In genomic region chr14:97435453-97436233, GRCm38 (mm10) we compare ENCODE assay signal across 22 mouse cellular contexts.
DNase-seq lines count a peak whose midpoint lies in the region; ATAC-seq and TF ChIP-seq lines count a peak whose summit lies in the region.
"Had no signal": no experiment of that assay in that cellular context is flagged by ENCODE, and none has a peak within 500 bp of the region (broad histone marks: within the 10 kb centered on the region; RNA-seq: fewer than 3 reads in every experiment).

No protein-coding gene starts in this region.

- H3K4me1 ChIP-seq in forebrain, embryonic 16.5 days (replicated peaks; ENCODE audit: control insufficient read depth, insufficient read depth, low read length): peaks cover 3% of the 10 kb centered on the region
- 0 out of 2 replicates have a peak, but pooled peaks cover 5% of the 10 kb centered on the region for H3K4me1 ChIP-seq in forebrain, embryonic 13.5 days
- H3K4me1 ChIP-seq in kidney, postnatal 0 days (replicated peaks; ENCODE audit: insufficient read depth, low read length): no peaks in the 10 kb centered on the region
- no peaks in the 10 kb centered on the region for H3K4me1 ChIP-seq in intestine, embryonic 16.5 days (ENCODE audit: control insufficient read depth, insufficient read depth, low read length)
- H3K4me1 ChIP-seq: embryonic facial prominence, embryonic 12.5 days; heart, embryonic 15.5 days had no signal

- peak; percentile 69; the same call in 1 of the 2 replicates for ATAC-seq in forebrain, embryonic 16.5 days
- no peak for ATAC-seq in forebrain, embryonic 13.5 days
- ATAC-seq in kidney, postnatal 0 days (replicated peaks; ENCODE audit: low FRiP score, low read depth): no peak
- peak; percentile 42 to 59; a peak in 2 of 4 replicates for ATAC-seq in hematopoietic stem cell, adult 5-6 weeks (replicated peaks in 1 of 2; ENCODE audit: insufficient read depth in 1 of 2, low FRiP score in 2 of 2, low TSS enrichment in 1 of 2, low read depth in 1 of 2, poor library complexity in 2 of 2, severe bottlenecking in 2 of 2)
- no peak for ATAC-seq in intestine, embryonic 16.5 days
- ATAC-seq: activated CD4-positive, CD25-positive, alpha-beta regulatory T cell, adult 4 months; forebrain, embryonic 15.5 days; hindbrain, embryonic 16.5 days; Patski had no signal

- no peak overlapping the region for H3K9ac ChIP-seq in forebrain, embryonic 16.5 days (replicated peaks; ENCODE audit: low read depth, low read length)
- no peak overlapping the region for H3K9ac ChIP-seq in forebrain, embryonic 13.5 days
- no peak overlapping the region for H3K9ac ChIP-seq in kidney, postnatal 0 days (ENCODE audit: low read depth, low read length)
- no peak overlapping the region for H3K9ac ChIP-seq in intestine, embryonic 16.5 days (ENCODE audit: low read depth, low read length)
- H3K9ac ChIP-seq: embryonic facial prominence, embryonic 12.5 days; forebrain, embryonic 15.5 days; heart, embryonic 15.5 days had no signal

- DNase-seq in kidney, postnatal 0 days (ENCODE audit: low spot score): peak; percentile 59
- no peak for DNase-seq in kidney, adult 9 months
- peak; percentile 27 for DNase-seq in brain, adult 2 months (ENCODE audit: low read depth, low spot score)
- no peak for DNase-seq in adrenal gland, postnatal 14 days
- DNase-seq: adrenal gland, postnatal 25 days; cerebellum, adult 11 months; cerebellum, adult 8-10 months; cerebellum, postnatal 14 days; heart, adult 2 months; kidney, adult 18-20 months had no signal

- H3K4me3 ChIP-seq in forebrain, embryonic 16.5 days (replicated peaks; ENCODE audit: low read length): no peak overlapping the region
- H3K4me3 ChIP-seq in forebrain, embryonic 13.5 days: no peak overlapping the region
- H3K4me3 ChIP-seq in kidney, postnatal 0 days (replicated peaks; ENCODE audit: low read depth, low read length): no peak overlapping the region
- no peak overlapping the region for H3K4me3 ChIP-seq in intestine, embryonic 16.5 days (ENCODE audit: low read length)
- H3K4me3 ChIP-seq: embryonic facial prominence, embryonic 12.5 days; forebrain, embryonic 15.5 days; heart, adult 2 months; heart, embryonic 15.5 days had no signal

- H3K4me2 ChIP-seq in forebrain, embryonic 16.5 days (ENCODE audit: low read length): no peak overlapping the region
- H3K4me2 ChIP-seq in forebrain, embryonic 13.5 days: no peak overlapping the region
- no peak overlapping the region for H3K4me2 ChIP-seq in kidney, postnatal 0 days (ENCODE audit: low read length)
- H3K4me2 ChIP-seq in intestine, embryonic 16.5 days (ENCODE audit: low read depth, low read length): no peak overlapping the region
- H3K4me2 ChIP-seq: embryonic facial prominence, embryonic 12.5 days; forebrain, embryonic 15.5 days; heart, embryonic 11.5 days; heart, embryonic 15.5 days had no signal

- TF ChIP-seq CTCF in kidney, postnatal 0 days (IDR thresholded peaks at IDR 0.05; ENCODE audit: low read depth): no peak

- no peaks in the 10 kb centered on the region for H3K9me3 ChIP-seq in forebrain, embryonic 16.5 days (ENCODE audit: control insufficient read depth, low read length)
- H3K9me3 ChIP-seq in forebrain, embryonic 13.5 days (replicated peaks): no peaks in the 10 kb centered on the region
- no peaks in the 10 kb centered on the region for H3K9me3 ChIP-seq in kidney, postnatal 0 days (replicated peaks; ENCODE audit: low read length)
- no peaks in the 10 kb centered on the region for H3K9me3 ChIP-seq in intestine, embryonic 16.5 days (ENCODE audit: control insufficient read depth, low read length)
- H3K9me3 ChIP-seq: embryonic facial prominence, embryonic 12.5 days; forebrain, embryonic 15.5 days; heart, embryonic 15.5 days had no signal

- no peak overlapping the region for H3K27ac ChIP-seq in forebrain, embryonic 16.5 days (ENCODE audit: low read length)
- H3K27ac ChIP-seq in forebrain, embryonic 13.5 days: no peak overlapping the region
- H3K27ac ChIP-seq in kidney, postnatal 0 days: no peak overlapping the region
- H3K27ac ChIP-seq in intestine, embryonic 16.5 days (ENCODE audit: low read length): no peak overlapping the region
- H3K27ac ChIP-seq: embryonic facial prominence, embryonic 12.5 days; forebrain, embryonic 15.5 days; heart, adult 2 months; heart, embryonic 15.5 days had no signal

- WGBS in forebrain, embryonic 16.5 days: 17% methylated on average over 4 of the region's 4 CpGs
- WGBS in forebrain, embryonic 13.5 days: 32% methylated on average over 4 of the region's 4 CpGs
- WGBS in kidney, postnatal 0 days: 65% methylated on average over 4 of the region's 4 CpGs
- whole genome bisulfite sequencing in intestine, embryonic 16.5 days: 73% methylated on average over 4 of the region's 4 CpGs

- H3K36me3 ChIP-seq in forebrain, embryonic 16.5 days (ENCODE audit: control insufficient read depth, insufficient read depth): no peaks in the 10 kb centered on the region
- H3K36me3 ChIP-seq in forebrain, embryonic 13.5 days (ENCODE audit: poor library complexity, severe bottlenecking): no peaks in the 10 kb centered on the region
- no peaks in the 10 kb centered on the region for H3K36me3 ChIP-seq in kidney, postnatal 0 days (ENCODE audit: insufficient read depth, low read length)
- no peaks in the 10 kb centered on the region for H3K36me3 ChIP-seq in intestine, embryonic 16.5 days (ENCODE audit: control insufficient read depth, insufficient read depth, low read length)
- H3K36me3 ChIP-seq: embryonic facial prominence, embryonic 12.5 days; forebrain, embryonic 15.5 days; heart, embryonic 15.5 days had no signal

- no peaks in the 10 kb centered on the region for H3K27me3 ChIP-seq in forebrain, embryonic 16.5 days (replicated peaks; ENCODE audit: control insufficient read depth, insufficient read depth, low read length)
- H3K27me3 ChIP-seq in forebrain, embryonic 13.5 days: no peaks in the 10 kb centered on the region
- no peaks in the 10 kb centered on the region for H3K27me3 ChIP-seq in kidney, postnatal 0 days (ENCODE audit: insufficient read depth, low read length)
- H3K27me3 ChIP-seq in intestine, embryonic 16.5 days (replicated peaks; ENCODE audit: control insufficient read depth, insufficient read depth, low read length): no peaks in the 10 kb centered on the region
- H3K27me3 ChIP-seq: CH12.LX; embryonic facial prominence, embryonic 12.5 days; forebrain, embryonic 15.5 days; heart, embryonic 15.5 days; Patski had no signal

Comparison
In these comparisons a context has a peak if more than half of its experiments do, and no peak if none do; other contexts are left out.
1. ATAC-seq: peak in forebrain, embryonic 16.5 days (single experiment) and hematopoietic stem cell, adult 5-6 weeks (2 of 2); none in forebrain, embryonic 13.5 days (single experiment), kidney, postnatal 0 days (single experiment) and intestine, embryonic 16.5 days (single experiment).
2. DNase-seq: peak in kidney, postnatal 0 days (single experiment) and brain, adult 2 months (single experiment); none in kidney, adult 9 months (single experiment) and adrenal gland, postnatal 14 days (single experiment).